Mouse (Mus musculus) forebrain, embryonic 10.5 days (tissue): ENCODE results near the gene Vinac1. TPM values are rescaled to one million over a fixed set of nuclear protein-coding genes. Genes with fewer than 3 reads are reported as not detected.

Source experiments
- DNase-seq: peaks from one replicate; pipeline ENCODE4 v3.0.0-alpha.2; 2017; ENCODE audit warnings: low spot score; ENCODE audit errors: extremely low spot score
- H3K27ac ChIP-seq: fragments of 300-500 bp; sonication (generic); 2 replicates; pipeline ENCODE4 v1.5.1; 2016; ENCODE audit warnings: mild to moderate bottlenecking
- H3K27me3 ChIP-seq: fragments of 300-500 bp; sonication (generic); 2 replicates; pipeline ENCODE4 v1.6.1; 2016; ENCODE audit warnings: mild to moderate bottlenecking; ENCODE audit not compliant: poor library complexity, severe bottlenecking
- H3K36me3 ChIP-seq: fragments of 300-500 bp; sonication (generic); replicated peaks from 2 replicates; pipeline ENCODE4 v1.6.1; 2016; ENCODE audit warnings: mild to moderate bottlenecking, moderate library complexity
- H3K4me1 ChIP-seq: fragments of 300-500 bp; sonication (generic); 2 replicates; pipeline ENCODE4 v1.6.1; 2016
- H3K4me3 ChIP-seq: fragments of 300-500 bp; sonication (generic); 2 replicates; pipeline ENCODE4 v1.5.1; 2016; ENCODE audit warnings: mild to moderate bottlenecking, moderate library complexity
- H3K9me3 ChIP-seq: fragments of 300-500 bp; sonication (generic); 2 replicates; pipeline ENCODE4 v1.6.1; 2016; ENCODE audit warnings: mild to moderate bottlenecking, moderate library complexity
- WGBS: fragments of 180-500 bp; shearing (Covaris S2); methylation state at CpG from one replicate; pipeline ENCODE4 v1.1.7; 2016; 5-methylcytosine and 5-hydroxymethylcytosine counted together
- polyA plus RNA-seq: library from polyadenylated mRNA; unstranded; fragments of >200 nt; fragmentation: Nextera tagmentation; extraction: Ambion mirVana; gene quantifications from 2 replicates; pipeline ENCODE4 v1.2.1, GENCODE M21; 2016

Gene Vinac1
- 0.09 and 0.16 TPM in 2 replicates for polyA plus RNA-seq

DNA sequence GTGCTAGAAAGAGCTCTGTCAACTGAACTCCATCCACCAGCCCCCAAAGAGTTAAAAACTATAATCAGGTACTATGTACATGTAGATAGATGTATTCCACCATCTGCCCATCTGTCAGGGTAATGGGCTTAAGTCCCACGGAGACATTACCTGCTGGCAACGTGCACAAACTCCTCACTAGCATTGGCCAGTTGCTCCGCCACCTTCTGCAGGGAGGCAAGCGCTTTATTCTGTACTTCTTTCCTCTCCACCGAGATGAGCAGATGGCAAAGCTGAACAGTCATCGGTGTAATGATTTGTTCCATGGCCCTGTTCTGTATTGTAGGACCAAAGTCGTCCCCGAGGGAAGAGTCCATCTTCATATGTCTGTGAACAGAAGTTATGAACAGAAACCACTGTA lies at the start of gene Vinac1:
TSS of gene Vinac1 (minus strand) at position 362 of the 400 bp plus-strand sequence.
- H3K4me1 ChIP-seq = no peaks in the 10 kb centered on the region
- no peak within 1 kb of the TSS for H3K4me3 ChIP-seq
- no peak within 1 kb of the TSS for H3K27ac ChIP-seq
- H3K27me3 ChIP-seq = no peaks in the 10 kb centered on the region
- no peaks in the 10 kb centered on the region for H3K9me3 ChIP-seq
- DNase-seq = no peak
- no peaks in the 10 kb centered on the region for H3K36me3 ChIP-seq
- whole genome bisulfite sequencing = 78% methylated on average over 8 of the region's 8 CpGs

GRCm38 (mm10) chr2:129093926-129094724 lies 46.2 kb upstream of the Vinac1 start:
- 89% methylated on average over 18 of the region's 18 CpGs for WGBS
- H3K9me3 ChIP-seq = no peaks in the 10 kb centered on the region
- no peak overlapping the region for H3K27ac ChIP-seq
- DNase-seq = no peak
- no peaks in the 10 kb centered on the region for H3K27me3 ChIP-seq
- no peak overlapping the region for H3K4me3 ChIP-seq
- peaks cover 54% of the 10 kb centered on the region for H3K36me3 ChIP-seq
- H3K4me1 ChIP-seq = no peaks in the 10 kb centered on the region

GRCm38 (mm10) chr2:129092810-129093209 lies 44.8 kb upstream of the Vinac1 start:
- Histone ChIP-seq H3K27me3 (no peaks in the 10 kb centered on the region), H3K9me3 (no peaks in the 10 kb centered on the region), H3K27ac (no peak overlapping the region), H3K4me1 (no peaks in the 10 kb centered on the region), H3K4me3 (no peak overlapping the region), H3K36me3 (peaks cover 64% of the 10 kb centered on the region)
- DNase-seq = no peak
- 91% methylated on average over 12 of the region's 12 CpGs for WGBS

- Histone ChIP-seq H3K4me3 (no peak overlapping the region), H3K4me1 (no peaks in the 10 kb centered on the region), H3K27me3 (no peaks in the 10 kb centered on the region), H3K9me3 (peaks cover 4% of the 10 kb centered on the region; the same call in 1 of the 2 replicates), H3K27ac (no peak overlapping the region), H3K36me3 (peaks cover 87% of the 10 kb centered on the region)
- DNase-seq = no peak
- 79% methylated on average over 4 of the region's 4 CpGs for WGBS
Observed at GRCm38 (mm10) chr2:129090370-129090769, 42.4 kb upstream of the Vinac1 start.

DNA sequence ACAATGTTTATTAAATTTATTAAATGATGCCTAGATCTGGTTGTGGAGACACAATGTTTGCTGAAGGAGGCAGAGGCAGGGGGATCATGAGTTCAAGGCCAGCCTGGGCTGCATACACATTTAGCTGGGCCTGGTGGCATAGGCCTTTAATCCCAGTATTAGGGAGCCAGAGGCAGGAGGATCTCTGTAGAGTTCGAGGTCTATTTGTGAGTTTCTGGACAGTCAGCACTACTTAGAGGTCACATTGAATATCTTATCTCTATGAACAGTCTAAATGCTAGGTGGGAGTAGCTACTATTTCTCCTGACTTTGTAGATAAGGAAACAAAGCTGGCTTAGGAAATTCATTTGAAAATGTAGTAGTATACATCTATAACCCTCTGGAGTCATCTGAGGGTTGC lies 39.5 kb upstream of the Vinac1 start:
- no peak overlapping the region for H3K27ac ChIP-seq
- H3K9me3 ChIP-seq = peaks cover 5% of the 10 kb centered on the region; the same call in 1 of the 2 replicates
- 83% methylated on average over 1 of the region's 1 CpGs for WGBS
- peaks cover 80% of the 10 kb centered on the region for H3K36me3 ChIP-seq
- DNase-seq = no peak
- H3K4me1 ChIP-seq = no peaks in the 10 kb centered on the region
- no peaks in the 10 kb centered on the region for H3K27me3 ChIP-seq
- no peak overlapping the region for H3K4me3 ChIP-seq

- Histone ChIP-seq H3K4me1 (no peaks in the 10 kb centered on the region), H3K9me3 (peaks cover 5% of the 10 kb centered on the region; the same call in 1 of the 2 replicates), H3K27ac (no peak overlapping the region), H3K36me3 (peaks cover 85% of the 10 kb centered on the region), H3K27me3 (no peaks in the 10 kb centered on the region), H3K4me3 (no peak overlapping the region)
- WGBS = 64% methylated on average over 2 of the region's 2 CpGs
- DNase-seq = no peak
Observed at GRCm38 (mm10) chr2:129084959-129085358, 37.0 kb upstream of the Vinac1 start.

- Histone ChIP-seq H3K9me3 (peaks cover 5% of the 10 kb centered on the region; the same call in 1 of the 2 replicates), H3K4me3 (no peak overlapping the region), H3K4me1 (no peaks in the 10 kb centered on the region), H3K27ac (no peak overlapping the region), H3K36me3 (peaks cover 85% of the 10 kb centered on the region), H3K27me3 (no peaks in the 10 kb centered on the region)
- no peak for DNase-seq
- WGBS = 91% methylated on average over 5 of the region's 5 CpGs
Observed at GRCm38 (mm10) chr2:129083514-129083913, 35.5 kb upstream of the Vinac1 start.

DNA sequence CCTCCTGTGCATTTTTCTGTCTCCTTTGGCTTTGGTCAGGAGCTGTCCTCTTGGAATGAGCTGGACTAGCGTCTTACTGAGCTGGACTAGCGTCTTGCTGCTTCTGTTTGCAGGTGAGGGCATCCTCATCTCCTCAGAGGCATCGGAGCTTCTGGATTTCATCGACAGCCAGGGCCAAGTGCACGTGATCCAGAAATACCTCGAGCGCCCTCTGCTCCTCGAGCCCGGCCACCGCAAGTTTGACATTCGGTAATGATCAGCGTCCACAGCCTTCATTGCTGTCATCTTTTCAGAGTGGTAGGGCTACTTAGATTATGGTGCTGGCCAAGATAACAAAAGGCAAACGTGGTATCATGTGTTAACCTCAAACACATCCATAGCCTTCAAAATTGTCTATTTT lies 33.1 kb upstream of the Vinac1 start:
- Histone ChIP-seq H3K36me3 (peaks cover 89% of the 10 kb centered on the region), H3K4me1 (no peaks in the 10 kb centered on the region), H3K27ac (no peak overlapping the region), H3K4me3 (no peak overlapping the region), H3K27me3 (no peaks in the 10 kb centered on the region), H3K9me3 (peaks cover 5% of the 10 kb centered on the region; the same call in 1 of the 2 replicates)
- whole genome bisulfite sequencing = 74% methylated on average over 13 of the region's 13 CpGs
- DNase-seq = no peak

- Histone ChIP-seq H3K9me3 (no peaks in the 10 kb centered on the region), H3K36me3 (peaks cover 73% of the 10 kb centered on the region), H3K27me3 (no peaks in the 10 kb centered on the region), H3K4me1 (no peaks in the 10 kb centered on the region), H3K4me3 (no peak overlapping the region), H3K27ac (no peak overlapping the region)
- DNase-seq = no peak
- WGBS = 82% methylated on average over 2 of the region's 2 CpGs
Observed at GRCm38 (mm10) chr2:129079194-129079593, 31.2 kb upstream of the Vinac1 start.

- Histone ChIP-seq H3K4me3 (no peak overlapping the region), H3K36me3 (peaks cover 69% of the 10 kb centered on the region)
- no peak for DNase-seq
Observed at GRCm38 (mm10) chr2:129078313-129078712, 30.3 kb upstream of the Vinac1 start.

DNA sequence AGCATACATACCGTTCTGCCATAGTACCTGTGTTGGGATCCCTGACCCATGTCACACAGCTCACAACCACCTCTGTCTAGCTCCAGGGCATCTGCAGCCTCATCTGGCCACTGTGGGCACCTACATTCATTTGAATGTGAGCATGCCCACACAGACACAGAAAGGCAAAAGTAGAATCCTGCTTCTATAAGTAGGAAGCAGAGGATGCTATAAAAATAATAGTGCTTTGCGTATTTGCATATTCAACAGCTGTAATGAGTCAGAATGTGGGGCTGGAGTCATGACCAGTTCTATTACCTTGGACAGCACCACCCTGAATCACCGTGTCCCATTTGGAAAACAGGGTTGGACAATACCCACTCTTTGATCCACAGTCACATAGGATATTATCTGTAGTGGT lies 22.3 kb upstream of the Vinac1 start:
- Histone ChIP-seq H3K9me3 (peaks cover 6% of the 10 kb centered on the region; the same call in 1 of the 2 replicates), H3K27ac (no peak overlapping the region), H3K4me3 (no peak overlapping the region), H3K36me3 (peaks cover 21% of the 10 kb centered on the region), H3K4me1 (peaks cover 19% of the 10 kb centered on the region), H3K27me3 (no peaks in the 10 kb centered on the region)
- DNase-seq = no peak
- WGBS = 89% methylated on average over 3 of the region's 3 CpGs

More at GRCm38 (mm10) chr2:129078313-129078712, 30.3 kb upstream of the Vinac1 start:
- no peak overlapping the region for H3K27ac ChIP-seq
- H3K4me1 ChIP-seq = no peaks in the 10 kb centered on the region
- no peaks in the 10 kb centered on the region for H3K27me3 ChIP-seq
- WGBS = 84% methylated on average over 3 of the region's 3 CpGs
- no peaks in the 10 kb centered on the region for H3K9me3 ChIP-seq

DNA sequence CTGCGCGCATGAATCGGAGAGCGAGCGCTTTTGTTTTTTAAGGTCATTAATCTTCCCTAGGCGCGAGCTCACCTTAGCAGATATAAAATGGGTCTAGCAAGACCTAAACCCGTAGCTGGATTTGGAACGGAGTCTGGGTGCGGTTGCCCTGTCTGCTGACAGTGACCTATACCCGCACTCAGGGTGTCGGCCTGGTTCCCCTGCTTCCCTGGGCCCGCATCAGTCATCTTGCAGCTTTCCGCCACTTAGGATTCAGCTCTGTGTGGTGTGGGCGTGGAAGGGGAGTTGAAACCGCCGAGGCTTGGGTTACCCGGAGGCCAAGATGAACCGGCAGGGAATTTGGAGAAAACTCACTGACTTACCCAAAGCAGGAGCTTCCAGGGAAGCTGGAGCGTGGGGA lies 18.4 kb upstream of the Vinac1 start:
- Histone ChIP-seq H3K4me1 (peaks cover 25% of the 10 kb centered on the region), H3K36me3 (peaks cover 21% of the 10 kb centered on the region), H3K9me3 (peaks cover 6% of the 10 kb centered on the region; the same call in 1 of the 2 replicates), H3K27me3 (no peaks in the 10 kb centered on the region), H3K4me3 (peak overlapping the region; percentile 90), H3K27ac (peak overlapping the region; percentile 90)
- under 1% methylated on average over 20 of the region's 20 CpGs for WGBS
- DNase-seq = peak; percentile 60
